Mouse (Mus musculus) megakaryocyte progenitor cell, adult 5-6 weeks (primary cell): Measurements from ENCODE around the gene Ttc9. TPM values are rescaled to one million over a fixed set of nuclear protein-coding genes. Genes with fewer than 3 reads are reported as not detected.

Experiments used
- total RNA-seq, 2 experiments: library from RNA; stranded (forward) in 1 of 2; stranded (reverse) in 1 of 2; fragments of 157-497, 149-512 nt in 1 of 2; fragments of 200-1000 nt in 1 of 2; gene quantifications; 2 replicates each; pipeline versions ENCODE4 v1.2.3 to v1.2.4; 2015 to 2017

Ttc9 gene
- total RNA-seq, 2 experiments from 2014 or later: not detected

Other genes with a start within 250 kb of the Ttc9 start
- gene Adam4, start 209.3 kb upstream of the Ttc9 start, total RNA-seq (2015): 1.4 and 2.0 TPM in 2 replicates
- gene Adam4, start 209.3 kb upstream of the Ttc9 start, total RNA-seq (2017): 0.44 and 0.71 TPM in 2 replicates
- 134 and 141 TPM in 2 replicates for gene Cox16, start 146.1 kb upstream of the Ttc9 start, total RNA-seq (2015)
- 82.5 and 97.2 TPM in 2 replicates for gene Cox16, start 146.1 kb upstream of the Ttc9 start, total RNA-seq (2017)
- gene Gm20498, start 98.3 kb upstream of the Ttc9 start, total RNA-seq (2015): 9.0 and 12.4 TPM in 2 replicates
- gene Gm20498, start 98.3 kb upstream of the Ttc9 start, total RNA-seq (2017): 44.8 and 52.5 TPM in 2 replicates
- gene Synj2bp, start 98.3 kb upstream of the Ttc9 start, total RNA-seq (2015): 25.6 and 34.4 TPM in 2 replicates
- 41.9 and 54.8 TPM in 2 replicates for gene Synj2bp, start 98.3 kb upstream of the Ttc9 start, total RNA-seq (2017)
- gene Adam21, start 62.8 kb upstream of the Ttc9 start, total RNA-seq (2015): 0.20 TPM in 1 of 2 replicates, not detected in the other
- not detected in 2 replicates for gene Adam21, start 62.8 kb upstream of the Ttc9 start, total RNA-seq (2017)
- 31.6 and 36.3 TPM in 2 replicates for gene Med6, start 36.2 kb upstream of the Ttc9 start, total RNA-seq (2015)
- gene Med6, start 36.2 kb upstream of the Ttc9 start, total RNA-seq (2017): 61.1 and 75.2 TPM in 2 replicates
- 0.37 and 1.4 TPM in 2 replicates for gene Map3k9, start 149.9 kb downstream of the Ttc9 start, total RNA-seq (2015)
- gene Map3k9, start 149.9 kb downstream of the Ttc9 start, total RNA-seq (2017): 0.92 and 1.7 TPM in 2 replicates
- 23.8 and 32.2 TPM in 2 replicates for gene Pcnx, start 228.8 kb downstream of the Ttc9 start, total RNA-seq (2015)
- gene Pcnx, start 228.8 kb downstream of the Ttc9 start, total RNA-seq (2017): 10.0 and 14.8 TPM in 2 replicates